Mouse (Mus musculus) limb, embryonic 11.5 days (tissue): ENCODE measurements around the gene Rfc5. TPM values are rescaled to one million over a fixed set of nuclear protein-coding genes. Genes with fewer than 3 reads are reported as not detected.
A peak's percentile ranks its signal among the peaks of the same experiment; 100 is the strongest.
"Not testable (repeated sequence)": the region's sequence is repeated elsewhere in the genome, so short reads cannot be mapped to it uniquely, and the experiment has no call there.

Source experiments
- ATAC-seq: fragments of 200-750 bp; cut with Nextera tagmentation; 2 replicates; pipeline ENCODE4 v1.8.0; 2017; ENCODE audit warnings: low read depth; ENCODE audit not compliant: insufficient number of reproducible peaks, low FRiP score, low TSS enrichment
- DNase-seq: peaks from one replicate; pipeline ENCODE4 v3.0.0-alpha.2; 2015; ENCODE audit warnings: low spot score
- H3K27ac ChIP-seq: fragments of 300-500 bp; sonication (generic); replicated peaks from 2 replicates; pipeline ENCODE4 v1.5.1; 2014; ENCODE audit warnings: low read depth, mild to moderate bottlenecking, low read length
- H3K27me3 ChIP-seq: fragments of 300-500 bp; sonication (generic); 2 replicates; pipeline ENCODE4 v1.6.1; 2014; ENCODE audit warnings: mild to moderate bottlenecking, low read length, mixed read lengths; ENCODE audit not compliant: control insufficient read depth, insufficient read depth
- H3K36me3 ChIP-seq: fragments of 300-500 bp; sonication (generic); 2 replicates; pipeline ENCODE4 v1.6.1; 2014; ENCODE audit warnings: mild to moderate bottlenecking, low read length, moderate library complexity, mixed read lengths; ENCODE audit not compliant: control insufficient read depth, insufficient read depth
- H3K4me1 ChIP-seq: fragments of 300-500 bp; sonication (generic); 2 replicates; pipeline ENCODE4 v1.6.1; 2014; ENCODE audit warnings: low read length, mixed read lengths; ENCODE audit not compliant: control insufficient read depth, insufficient read depth
- H3K4me2 ChIP-seq: fragments of 300-500 bp; sonication (generic); 2 replicates; pipeline ENCODE4 v1.6.1; 2014; ENCODE audit warnings: low read depth, mild to moderate bottlenecking, moderate library complexity; ENCODE audit not compliant: severe bottlenecking
- H3K4me3 ChIP-seq: fragments of 300-500 bp; sonication (generic); 2 replicates; pipeline ENCODE4 v1.5.1; 2014; ENCODE audit warnings: low read depth, low read length
- H3K9ac ChIP-seq: fragments of 300-500 bp; sonication (generic); 2 replicates; pipeline ENCODE4 v1.6.1; 2014; ENCODE audit warnings: mild to moderate bottlenecking, low read length
- H3K9me3 ChIP-seq: fragments of 300-500 bp; sonication (generic); 2 replicates; pipeline ENCODE4 v1.6.1; 2016; ENCODE audit warnings: low read length; ENCODE audit not compliant: control insufficient read depth
- WGBS: fragments of 180-500 bp; shearing (Covaris S2); extraction: QIAGEN DNeasy Blood & Tissue Kit; methylation state at CpG from one replicate; pipeline ENCODE4 v1.1.7; 2014; 5-methylcytosine and 5-hydroxymethylcytosine counted together
- polyA plus RNA-seq: library from polyadenylated mRNA; unstranded; fragments of >200 nt; fragmentation: Nextera tagmentation; extraction: Ambion mirVana; gene quantifications from 2 replicates; pipeline ENCODE4 v1.2.1, GENCODE M21; 2014

The Rfc5 gene
- polyA plus RNA-seq, result 121 and 123 TPM in 2 replicates

- under 1% methylated on average over 44 of the region's 44 CpGs for WGBS
- Histone ChIP-seq H3K9ac (peak within 1 kb of the TSS; percentile 93), H3K4me1 (peaks cover 6% of the 10 kb centered on the region; the same call in 1 of the 2 replicates), H3K9me3 (no peaks in the 10 kb centered on the region), H3K36me3 (peaks cover 2% of the 10 kb centered on the region), H3K27ac (peak within 1 kb of the TSS; percentile 68; the same call in 1 of the 2 replicates), H3K27me3 (no peaks in the 10 kb centered on the region), H3K4me3 (peak within 1 kb of the TSS; percentile 80), H3K4me2 (peak within 1 kb of the TSS; percentile 58)
- DNase-seq (peak; percentile 97), ATAC-seq (peak; percentile 93)
Observed at GRCm38 (mm10) chr5:117388877-117389276, at the start of gene Rfc5. TSS of gene Rfc5 (minus strand) at chr5:117389047.

- H3K4me3 ChIP-seq, H3K9me3 ChIP-seq, DNase-seq, H3K4me1 ChIP-seq, H3K9ac ChIP-seq, H3K36me3 ChIP-seq, H3K4me2 ChIP-seq, H3K27ac ChIP-seq, H3K27me3 ChIP-seq, ATAC-seq: not testable (repeated sequence)
- 90% methylated on average over 7 of the region's 7 CpGs for whole genome bisulfite sequencing
Observed at GRCm38 (mm10) chr5:117433501-117433900, 44.7 kb upstream of the Rfc5 start.

- DNase-seq, result no peak
- ATAC-seq, result no peak
- 74% methylated on average over 2 of the region's 2 CpGs for WGBS
- Histone ChIP-seq H3K4me2 (no peak overlapping the region), H3K4me3 (no peak overlapping the region), H3K4me1 (0 out of 2 replicates have a peak, but pooled peaks cover 4% of the 10 kb centered on the region), H3K27ac (no peak overlapping the region), H3K9ac (no peak overlapping the region), H3K36me3 (no peaks in the 10 kb centered on the region), H3K9me3 (no peaks in the 10 kb centered on the region), H3K27me3 (peaks cover 38% of the 10 kb centered on the region)
Observed at GRCm38 (mm10) chr5:117417442-117417841, 28.6 kb upstream of the Rfc5 start.

GRCm38 (mm10) chr5:117415011-117415912 lies 26.4 kb upstream of the Rfc5 start:
- Histone ChIP-seq H3K4me1 (0 out of 2 replicates have a peak, but pooled peaks cover 4% of the 10 kb centered on the region), H3K9me3 (no peaks in the 10 kb centered on the region), H3K4me2 (no peak overlapping the region), H3K4me3 (no peak overlapping the region), H3K27me3 (peaks cover 45% of the 10 kb centered on the region), H3K27ac (no peak overlapping the region), H3K36me3 (no peaks in the 10 kb centered on the region), H3K9ac (no peak overlapping the region)
- WGBS, result 31% methylated on average over 17 of the region's 19 CpGs
- DNase-seq (no peak), ATAC-seq (no peak)

- Histone ChIP-seq H3K4me1 (0 out of 2 replicates have a peak, but pooled peaks cover 4% of the 10 kb centered on the region), H3K36me3 (no peaks in the 10 kb centered on the region), H3K4me2 (peak overlapping the region; percentile 97), H3K9ac (no peak overlapping the region), H3K4me3 (no peak overlapping the region), H3K9me3 (no peaks in the 10 kb centered on the region), H3K27me3 (peaks cover 45% of the 10 kb centered on the region), H3K27ac (no peak overlapping the region)
- 2% methylated on average over 10 of the region's 10 CpGs for WGBS
- DNase-seq (no peak), ATAC-seq (no peak)
Observed at GRCm38 (mm10) chr5:117414611-117415010, 25.8 kb upstream of the Rfc5 start.

GRCm38 (mm10) chr5:117413507-117414501 lies 25.0 kb upstream of the Rfc5 start, which contains the start of gene Ksr2:
TSS of gene Ksr2 (plus strand) at chr5:117414000.
- Histone ChIP-seq H3K9me3 (no peaks in the 10 kb centered on the region), H3K4me3 (peak within 1 kb of the TSS; percentile 55), H3K27me3 (peaks cover 45% of the 10 kb centered on the region), H3K4me1 (0 out of 2 replicates have a peak, but pooled peaks cover 4% of the 10 kb centered on the region), H3K27ac (no peak within 1 kb of the TSS), H3K36me3 (no peaks in the 10 kb centered on the region), H3K4me2 (peak within 1 kb of the TSS; percentile 97), H3K9ac (peak within 1 kb of the TSS; percentile 22; the same call in 1 of the 2 replicates)
- under 1% methylated on average over 72 of the region's 89 CpGs for WGBS
- ATAC-seq (0 out of 2 replicates have a peak, but pooled peaks have one; percentile 13), DNase-seq (peak; percentile 62)

GRCm38 (mm10) chr5:117409369-117409768 lies 20.5 kb upstream of the Rfc5 start:
- no peaks in the 10 kb centered on the region for H3K9me3 ChIP-seq
- no peak overlapping the region for H3K4me3 ChIP-seq
- 0 out of 2 replicates have a peak, but pooled peaks cover 4% of the 10 kb centered on the region for H3K4me1 ChIP-seq
- 72% methylated on average over 6 of the region's 6 CpGs for WGBS
- H3K9ac ChIP-seq, result no peak overlapping the region
- no peak for DNase-seq
- no peak for ATAC-seq
- peaks cover 26% of the 10 kb centered on the region for H3K27me3 ChIP-seq
- no peak overlapping the region for H3K27ac ChIP-seq
- H3K4me2 ChIP-seq, result no peak overlapping the region
- no peaks in the 10 kb centered on the region for H3K36me3 ChIP-seq

GRCm38 (mm10) chr5:117408216-117408615 lies 19.4 kb upstream of the Rfc5 start:
- no peak overlapping the region for H3K27ac ChIP-seq
- no peak for ATAC-seq
- 59% methylated on average over 4 of the region's 4 CpGs for WGBS
- no peaks in the 10 kb centered on the region for H3K9me3 ChIP-seq
- H3K4me2 ChIP-seq, result no peak overlapping the region
- DNase-seq, result peak; percentile 42
- H3K36me3 ChIP-seq, result no peaks in the 10 kb centered on the region
- no peak overlapping the region for H3K9ac ChIP-seq
- H3K4me3 ChIP-seq, result no peak overlapping the region
- 0 out of 2 replicates have a peak, but pooled peaks cover 1% of the 10 kb centered on the region for H3K4me1 ChIP-seq
- H3K27me3 ChIP-seq, result peaks cover 14% of the 10 kb centered on the region
